Mouse (Mus musculus) thymus, adult 2 months (tissue): ENCODE measurements around the gene Hpcal4. TPM values are rescaled to one million over a fixed set of nuclear protein-coding genes. Genes with fewer than 3 reads are reported as not detected.

ENCODE experiments used
- DNase-seq: peaks from one replicate; pipeline ENCODE4 v3.0.0; 2021
- H3K27ac ChIP-seq: fragments of 200-500 bp; 2 replicates; pipeline ENCODE4 v1.5.1; 2012; ENCODE audit warnings: low read length, control low read depth; ENCODE audit not compliant: control insufficient read depth, insufficient read depth
- H3K27me3 ChIP-seq: fragments of 200-500 bp; 2 replicates; pipeline ENCODE4 v1.6.1; 2012; ENCODE audit warnings: mild to moderate bottlenecking, low read length, moderate library complexity, mixed read lengths; ENCODE audit not compliant: control insufficient read depth, insufficient read depth
- H3K36me3 ChIP-seq: fragments of 200-500 bp; 2 replicates; pipeline ENCODE4 v1.6.1; 2012; ENCODE audit warnings: mild to moderate bottlenecking, low read length, moderate library complexity; ENCODE audit not compliant: control insufficient read depth, insufficient read depth
- H3K4me1 ChIP-seq: fragments of 200-500 bp; replicated peaks from 2 replicates; pipeline ENCODE4 v1.6.1; 2012; ENCODE audit warnings: low read length; ENCODE audit not compliant: control insufficient read depth, insufficient read depth
- H3K4me3 ChIP-seq: fragments of 200-500 bp; 2 replicates; pipeline ENCODE4 v1.5.1; 2012; ENCODE audit warnings: mild to moderate bottlenecking, low read length, control low read depth, moderate library complexity; ENCODE audit not compliant: control insufficient read depth, insufficient read depth
- CTCF ChIP-seq: fragments of 200-500 bp; IDR thresholded peaks from 2 replicates; pipeline ENCODE4 v1.5.1; 2012; ENCODE audit warnings: mild to moderate bottlenecking, control low read depth, low read length, moderate library complexity, borderline replicate concordance; ENCODE audit not compliant: control insufficient read depth, poor library complexity, insufficient read depth; ENCODE audit errors: extremely low read depth
- POLR2A ChIP-seq: fragments of 200-500 bp; IDR thresholded peaks from 2 replicates; pipeline ENCODE4 v1.6.1; 2012; ENCODE audit warnings: mild to moderate bottlenecking, low read length, control low read depth, moderate library complexity; ENCODE audit not compliant: control insufficient read depth, poor library complexity, insufficient read depth; ENCODE audit errors: extremely low read depth
- WGBS: fragments of 180-500 bp; shearing (Covaris S2); methylation state at CpG from one replicate; pipeline ENCODE4 v1.1.7; 2018; 5-methylcytosine and 5-hydroxymethylcytosine counted together
- polyA plus RNA-seq: library from polyadenylated mRNA; depleted of rRNA; stranded (reverse); fragments of >200 nt; gene quantifications from 2 replicates; pipeline ENCODE4 v1.2.3, GENCODE M21; 2012

The Hpcal4 gene
- polyA plus RNA-seq, 1 experiment = 0.30 TPM

DNA sequence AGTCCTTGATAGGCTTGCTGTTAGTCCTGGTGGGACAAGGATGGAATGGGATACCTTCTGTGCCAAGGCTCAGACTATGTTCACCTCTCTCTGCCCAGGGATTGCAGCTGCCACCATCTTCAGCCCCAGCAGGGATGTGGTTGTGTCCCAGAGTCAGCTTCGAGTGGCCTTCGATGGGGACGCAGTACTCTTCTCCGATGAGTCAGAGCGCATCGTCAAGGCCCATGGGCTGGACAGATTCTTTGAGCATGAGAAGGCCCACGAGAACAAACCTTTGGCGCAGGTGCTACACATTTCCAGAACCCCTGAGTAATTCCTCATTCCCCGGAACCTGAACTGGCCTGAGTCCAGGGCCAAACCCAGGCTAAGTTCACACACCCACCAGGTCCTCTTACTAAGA, 30.9 kb downstream of the Hpcal4 start:
- TF ChIP-seq POLR2A (no peak), CTCF (no peak)
- 92% methylated on average over 9 of the region's 9 CpGs for WGBS
- Histone ChIP-seq H3K4me3 (no peak overlapping the region), H3K27me3 (no peaks in the 10 kb centered on the region), H3K4me1 (no peaks in the 10 kb centered on the region), H3K27ac (no peak overlapping the region), H3K36me3 (no peaks in the 10 kb centered on the region)
- DNase-seq = no peak

DNA sequence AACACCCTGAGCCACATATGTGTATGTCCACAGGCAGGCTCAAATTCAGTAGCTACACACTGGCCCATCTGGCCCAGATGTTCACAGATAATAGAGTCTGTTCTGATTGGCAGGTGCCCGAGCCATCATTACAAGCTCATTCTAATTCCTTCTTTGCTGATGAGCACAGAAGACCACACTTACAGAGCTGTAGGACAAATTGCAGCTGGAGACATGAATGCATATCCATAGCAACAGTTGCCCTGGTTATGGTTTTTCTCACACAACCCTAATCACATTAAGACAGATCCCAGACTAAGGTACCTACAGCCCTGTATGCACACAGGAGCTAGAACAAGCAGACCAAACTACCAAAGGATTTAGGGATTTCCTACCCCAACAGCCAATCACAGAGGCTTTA, 32.3 kb downstream of the Hpcal4 start:
- no peaks in the 10 kb centered on the region for H3K4me1 ChIP-seq
- no peak for DNase-seq
- H3K4me3 ChIP-seq = no peak overlapping the region
- H3K27me3 ChIP-seq = no peaks in the 10 kb centered on the region
- no peaks in the 10 kb centered on the region for H3K36me3 ChIP-seq
- no peak for TF ChIP-seq CTCF
- no peak for TF ChIP-seq POLR2A
- H3K27ac ChIP-seq = no peak overlapping the region
- WGBS = 78% methylated on average over 1 of the region's 1 CpGs

DNA sequence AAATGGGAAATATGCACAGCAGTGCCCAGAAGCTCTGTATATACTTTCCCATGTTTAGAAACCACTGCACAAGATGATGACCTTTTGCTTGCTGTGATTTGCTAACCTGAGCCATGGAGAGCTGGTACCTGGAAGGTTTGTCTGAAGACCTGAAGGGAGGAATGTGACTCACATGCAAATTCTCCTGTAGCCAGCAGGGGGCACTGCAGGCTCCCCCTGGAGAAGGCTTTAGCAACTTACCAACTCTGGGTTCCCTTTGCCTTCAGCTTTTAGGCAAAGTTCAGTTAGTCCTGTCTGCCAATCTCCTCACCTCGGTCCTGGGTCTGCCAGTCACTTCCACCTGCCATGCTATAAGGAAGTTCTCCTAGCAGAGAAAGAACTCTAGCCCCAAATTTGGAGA, 33.8 kb downstream of the Hpcal4 start:
- 4% methylated on average over 1 of the region's 1 CpGs for WGBS
- Histone ChIP-seq H3K4me3 (no peak overlapping the region), H3K36me3 (no peaks in the 10 kb centered on the region), H3K4me1 (no peaks in the 10 kb centered on the region), H3K27ac (no peak overlapping the region), H3K27me3 (no peaks in the 10 kb centered on the region)
- peak; percentile 38 for DNase-seq
- peak; percentile 39; the same call in 1 of the 2 replicates for TF ChIP-seq CTCF
- TF ChIP-seq POLR2A = no peak

DNA sequence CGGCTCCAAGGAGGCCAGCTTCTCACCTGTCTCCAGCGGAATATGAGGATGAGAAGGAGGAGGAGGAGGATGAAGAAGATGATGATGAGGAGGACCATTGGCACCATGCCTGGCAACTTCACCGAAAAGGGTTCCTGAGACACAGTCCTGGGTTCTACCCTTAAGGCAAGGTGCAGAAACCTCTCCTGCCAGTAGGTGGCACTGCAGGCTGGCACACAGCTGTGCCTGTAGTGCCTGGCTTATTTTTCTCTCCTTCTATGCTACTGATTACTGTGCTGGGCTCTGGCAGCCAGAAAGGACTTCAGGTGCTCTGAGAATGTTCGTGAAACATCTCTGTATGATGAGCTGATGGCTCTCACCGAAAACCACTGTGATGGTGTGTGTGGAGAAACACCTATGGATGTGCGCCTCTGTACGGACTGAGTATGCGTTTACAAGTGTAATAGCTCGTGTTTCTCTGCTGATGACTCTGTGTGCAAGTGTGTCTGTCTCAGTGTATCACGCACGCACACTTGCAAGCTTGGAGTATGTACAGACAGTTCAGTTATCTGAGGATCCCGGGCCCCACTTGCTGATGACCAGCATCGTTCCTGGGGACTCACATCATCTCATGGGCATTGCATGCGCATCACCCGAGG, 36.8 kb downstream of the Hpcal4 start:
- peak; percentile 65 for DNase-seq
- TF ChIP-seq CTCF (peak; percentile 79; the same call in 1 of the 2 replicates), POLR2A (no peak)
- Histone ChIP-seq H3K27me3 (no peaks in the 10 kb centered on the region), H3K4me3 (no peak overlapping the region), H3K4me1 (no peaks in the 10 kb centered on the region), H3K36me3 (no peaks in the 10 kb centered on the region), H3K27ac (no peak overlapping the region)
- WGBS = 70% methylated on average over 15 of the region's 15 CpGs

DNA sequence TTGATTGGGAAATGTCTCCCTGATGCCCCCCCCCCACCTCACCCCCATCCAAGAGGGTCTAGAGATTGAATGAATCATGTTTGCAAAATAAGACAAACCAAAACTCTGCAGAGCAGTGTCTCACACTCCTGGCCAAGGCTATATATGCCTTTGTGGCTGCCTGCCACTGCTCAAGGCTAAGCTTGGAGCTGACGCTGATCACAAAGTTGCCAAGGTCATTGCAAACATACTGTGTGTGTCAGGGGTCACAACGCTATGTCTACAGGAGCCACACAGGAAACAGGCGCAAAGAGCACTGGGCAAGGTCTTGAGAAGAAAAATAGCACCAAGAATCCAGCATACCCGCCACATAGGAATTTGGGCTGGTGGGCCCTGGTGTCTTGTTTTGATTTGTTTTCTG, 37.6 kb downstream of the Hpcal4 start:
- no peak for DNase-seq
- Histone ChIP-seq H3K4me3 (no peak overlapping the region), H3K27me3 (no peaks in the 10 kb centered on the region), H3K4me1 (no peaks in the 10 kb centered on the region), H3K36me3 (no peaks in the 10 kb centered on the region), H3K27ac (no peak overlapping the region)
- no peak for TF ChIP-seq POLR2A
- TF ChIP-seq CTCF = no peak
- WGBS = 85% methylated on average over 4 of the region's 4 CpGs

DNA sequence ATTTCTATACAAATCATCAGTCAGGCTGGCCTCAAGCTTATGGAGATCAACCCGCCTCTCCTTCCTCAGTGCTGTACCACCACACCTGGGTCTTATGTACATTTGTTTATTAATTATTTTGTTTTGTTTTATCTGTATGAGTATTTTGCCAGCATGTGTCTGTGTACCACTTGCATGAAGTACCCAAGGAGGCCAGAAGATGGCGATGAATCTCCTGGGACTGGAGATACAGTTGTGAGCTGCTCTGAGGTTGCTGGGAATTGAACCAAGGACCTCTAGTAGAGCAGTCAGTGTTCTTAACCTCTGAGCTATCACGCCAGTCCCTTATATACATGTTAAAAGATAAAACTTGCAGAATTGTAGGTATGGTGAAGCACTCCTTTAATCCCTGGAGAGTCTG, 40.3 kb downstream of the Hpcal4 start:
- 81% methylated on average over 3 of the region's 3 CpGs for WGBS
- Histone ChIP-seq H3K4me1 (no peaks in the 10 kb centered on the region), H3K27ac (no peak overlapping the region), H3K4me3 (no peak overlapping the region), H3K36me3 (no peaks in the 10 kb centered on the region), H3K27me3 (no peaks in the 10 kb centered on the region)
- no peak for TF ChIP-seq CTCF
- TF ChIP-seq POLR2A = no peak
- DNase-seq = peak; percentile 38

DNA sequence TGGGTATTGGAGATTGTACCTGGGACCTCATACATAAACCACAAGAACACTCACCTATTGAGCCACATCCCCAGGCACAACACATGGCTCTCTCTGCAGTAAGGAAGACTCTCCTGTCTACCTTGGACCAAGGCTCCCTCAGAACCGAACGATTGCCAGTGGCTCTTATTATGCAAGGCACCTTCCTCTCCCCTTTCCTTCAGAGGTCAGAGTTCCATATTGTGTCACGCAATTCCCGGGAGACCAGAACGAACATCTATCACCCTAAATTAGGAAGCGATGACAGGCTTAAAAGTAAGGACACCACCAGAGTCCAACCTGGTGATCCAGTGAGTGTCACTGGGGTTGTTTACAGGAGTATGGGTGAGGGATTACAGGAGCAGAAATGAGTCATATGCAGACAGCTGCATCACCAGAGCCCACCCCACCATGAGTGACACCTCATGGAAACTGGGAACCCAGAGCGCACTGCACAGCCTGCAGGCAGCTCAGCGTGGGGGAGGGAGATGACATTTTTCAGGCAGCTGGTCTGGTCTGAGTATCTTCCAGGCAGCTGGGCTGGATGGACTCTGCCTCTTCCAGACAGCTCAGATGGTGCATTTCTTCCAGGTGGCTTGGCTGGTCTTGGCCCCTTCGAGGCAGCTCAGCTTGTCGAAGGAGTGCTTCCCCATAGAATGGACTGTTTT, 42.8 kb downstream of the Hpcal4 start:
- no peak for TF ChIP-seq CTCF
- no peak for TF ChIP-seq POLR2A
- 86% methylated on average over 10 of the region's 10 CpGs for WGBS
- Histone ChIP-seq H3K4me3 (no peak overlapping the region), H3K27ac (no peak overlapping the region), H3K27me3 (no peaks in the 10 kb centered on the region), H3K4me1 (no peaks in the 10 kb centered on the region), H3K36me3 (no peaks in the 10 kb centered on the region)
- no peak for DNase-seq
